Mouse (Mus musculus) E14TG2a.4 (cell line): ENCODE results near the gene Cd300lg.
A peak's percentile ranks its signal among the peaks of the same experiment; 100 is the strongest.

Experiments used
- H3K27me3 ChIP-seq: 2 replicates; pipeline ENCODE4 v1.6.1; 2014; ENCODE audit warnings: low read length, control low read depth; ENCODE audit not compliant: insufficient read depth
- H3K36me3 ChIP-seq: 2 replicates; pipeline ENCODE4 v1.6.1; 2014; ENCODE audit warnings: low read length, control low read depth; ENCODE audit not compliant: insufficient read depth
- H3K4me1 ChIP-seq: replicated peaks from 2 replicates; pipeline ENCODE4 v1.6.1; 2014; ENCODE audit warnings: low read depth, low read length, control low read depth
- H3K4me3 ChIP-seq: replicated peaks from 2 replicates; pipeline ENCODE4 v1.5.1; 2014; ENCODE audit warnings: mild to moderate bottlenecking, low read length
- H3K9me3 ChIP-seq: 2 replicates; pipeline ENCODE4 v1.6.1; 2014; ENCODE audit warnings: low read length, control low read depth
- CTCF ChIP-seq: conservative IDR thresholded peaks from 2 replicates; pipeline ENCODE4 v1.5.1; 2014; ENCODE audit warnings: low read length
- NANOG ChIP-seq: IDR thresholded peaks from 2 replicates; pipeline ENCODE4 v1.6.1; 2014; ENCODE audit warnings: borderline replicate concordance, low read length, mixed read lengths
- POU5F1 ChIP-seq: IDR thresholded peaks from 2 replicates; pipeline ENCODE4 v1.6.1; 2014; ENCODE audit warnings: low read length, borderline replicate concordance

Cd300lg gene

DNA sequence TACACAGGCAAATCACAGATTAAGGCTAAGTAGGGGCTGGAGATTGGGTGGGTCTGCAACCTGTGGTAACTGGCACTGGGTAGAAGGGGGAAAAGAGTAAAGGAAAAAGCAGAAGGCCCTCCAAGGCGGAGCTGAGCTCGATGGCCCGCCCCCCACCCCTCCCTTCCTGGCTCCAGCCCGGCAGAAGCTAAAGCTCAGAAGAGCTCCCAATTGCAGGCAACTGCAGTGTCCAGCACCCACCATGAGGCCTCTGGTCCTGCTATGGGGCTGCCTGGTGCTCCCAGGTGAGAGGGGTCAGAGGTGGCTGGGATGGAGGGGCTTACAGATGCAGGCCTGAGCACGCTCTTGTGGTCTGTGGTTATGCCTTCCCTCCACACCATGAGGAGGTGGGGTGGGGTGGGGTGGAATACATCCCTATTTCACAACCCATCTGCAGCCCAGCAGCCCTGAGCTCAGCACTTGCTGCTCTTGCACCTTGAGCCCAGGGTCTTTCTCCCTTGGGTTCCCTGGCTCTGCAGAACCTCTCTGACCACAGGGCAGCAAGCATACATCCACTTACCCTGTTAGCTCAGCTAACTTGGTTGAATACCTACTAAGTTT, at the start of gene Cd300lg:
TSS of gene Cd300lg (plus strand) at position 160 of the 600 bp plus-strand sequence.
- Histone ChIP-seq H3K9me3 (peaks cover 6% of the 10 kb centered on the region; the same call in 1 of the 2 replicates), H3K4me3 (no peak within 1 kb of the TSS), H3K27me3 (peaks cover 7% of the 10 kb centered on the region), H3K36me3 (no peaks in the 10 kb centered on the region), H3K4me1 (peaks cover 6% of the 10 kb centered on the region; the same call in 1 of the 2 replicates)
- TF ChIP-seq CTCF: no peak
- TF ChIP-seq POU5F1: no peak
- no peak for TF ChIP-seq NANOG

DNA sequence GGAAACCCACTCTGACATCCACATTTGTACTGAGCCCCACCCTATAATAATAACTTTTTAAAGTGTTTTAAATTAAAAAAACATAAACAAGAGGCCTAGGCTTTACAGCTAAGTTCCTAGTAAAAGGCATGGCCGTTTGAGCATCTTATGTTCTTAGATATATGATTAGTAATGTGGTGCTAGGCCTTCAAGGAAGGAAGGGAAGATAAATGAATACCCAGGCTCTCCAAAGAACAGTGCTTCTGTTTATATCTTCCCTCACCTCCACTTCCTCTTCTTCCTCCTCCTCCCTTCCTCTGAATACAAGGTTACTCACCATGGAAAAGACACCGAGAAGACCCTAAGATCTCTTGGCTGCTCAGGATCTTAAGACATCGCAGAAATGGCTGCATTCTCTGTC, 49.5 kb upstream of the Cd300lg start:
- no peaks in the 10 kb centered on the region for H3K9me3 ChIP-seq
- no peaks in the 10 kb centered on the region for H3K4me1 ChIP-seq
- no peak for TF ChIP-seq NANOG
- H3K27me3 ChIP-seq: peaks cover 23% of the 10 kb centered on the region
- no peaks in the 10 kb centered on the region for H3K36me3 ChIP-seq
- H3K4me3 ChIP-seq: no peak overlapping the region

DNA sequence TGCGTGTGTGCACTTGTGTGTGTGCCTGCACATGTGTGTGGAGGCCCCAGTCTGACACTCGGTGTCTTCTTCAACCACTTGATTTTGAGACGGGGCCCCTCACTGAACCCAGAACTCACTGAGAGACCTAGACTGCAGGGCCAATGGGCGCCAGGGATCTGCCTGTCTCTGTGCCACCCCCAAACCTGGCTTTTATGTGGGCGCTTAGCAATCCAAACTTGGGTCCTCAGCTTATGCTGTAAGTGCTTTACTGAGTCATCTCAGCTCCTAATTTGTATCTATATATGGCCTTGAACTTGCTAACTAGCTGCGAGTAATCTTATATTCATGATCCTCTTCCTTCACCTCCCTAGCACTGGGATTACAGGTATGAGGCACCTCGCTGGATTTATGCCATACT, 48.9 kb upstream of the Cd300lg start:
- H3K9me3 ChIP-seq: no peaks in the 10 kb centered on the region
- no peak for TF ChIP-seq POU5F1
- no peak for TF ChIP-seq CTCF
- no peak for TF ChIP-seq NANOG
- H3K4me3 ChIP-seq: no peak overlapping the region
- H3K4me1 ChIP-seq: no peaks in the 10 kb centered on the region
- peaks cover 17% of the 10 kb centered on the region; the same call in 1 of the 2 replicates for H3K27me3 ChIP-seq
- H3K36me3 ChIP-seq: no peaks in the 10 kb centered on the region

DNA sequence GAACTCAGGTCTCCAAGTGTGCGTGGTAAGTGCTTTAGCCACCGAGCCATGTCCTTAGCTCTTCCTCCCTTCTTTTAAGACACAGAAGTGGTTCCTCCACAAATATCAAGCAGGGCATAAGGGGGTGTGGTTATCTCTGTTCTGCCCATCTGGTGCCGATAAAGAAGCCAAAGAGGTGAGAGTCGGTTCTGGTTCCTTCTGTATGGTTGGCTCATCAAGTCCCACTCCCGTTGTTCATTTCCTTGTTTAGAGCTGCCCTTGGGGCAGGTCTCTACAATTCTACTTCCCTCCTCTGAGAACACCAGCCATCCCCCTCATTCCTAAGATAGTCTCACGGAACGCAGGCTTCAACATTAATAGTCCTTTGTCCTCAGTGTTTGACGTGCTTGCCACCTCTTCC, 47.2 kb upstream of the Cd300lg start:
- TF ChIP-seq POU5F1: no peak
- TF ChIP-seq CTCF: no peak
- no peak for TF ChIP-seq NANOG
- H3K27me3 ChIP-seq: peaks cover 8% of the 10 kb centered on the region; the same call in 1 of the 2 replicates
- H3K4me1 ChIP-seq: 0 out of 2 replicates have a peak, but pooled peaks cover 3% of the 10 kb centered on the region
- H3K36me3 ChIP-seq: no peaks in the 10 kb centered on the region
- H3K9me3 ChIP-seq: no peaks in the 10 kb centered on the region
- no peak overlapping the region for H3K4me3 ChIP-seq

- Histone ChIP-seq H3K27me3 (no peaks in the 10 kb centered on the region; the same call in 1 of the 2 replicates), H3K4me3 (no peak overlapping the region), H3K4me1 (0 out of 2 replicates have a peak, but pooled peaks cover 3% of the 10 kb centered on the region), H3K36me3 (no peaks in the 10 kb centered on the region), H3K9me3 (no peaks in the 10 kb centered on the region)
- TF ChIP-seq CTCF (no peak), NANOG (no peak), POU5F1 (no peak)
These were observed 45.4 kb upstream of the Cd300lg start for GRCm38 (mm10) chr11:101995938-101996337.

- H3K9me3 ChIP-seq: no peaks in the 10 kb centered on the region
- H3K36me3 ChIP-seq: no peaks in the 10 kb centered on the region
- H3K4me1 ChIP-seq: 0 out of 2 replicates have a peak, but pooled peaks cover 3% of the 10 kb centered on the region
- H3K27me3 ChIP-seq: no peaks in the 10 kb centered on the region; the same call in 1 of the 2 replicates
- H3K4me3 ChIP-seq: no peak overlapping the region
- no peak for TF ChIP-seq NANOG
- no peak for TF ChIP-seq CTCF
- TF ChIP-seq POU5F1: no peak
These were observed 43.1 kb upstream of the Cd300lg start for GRCm38 (mm10) chr11:101998258-101998657.

DNA sequence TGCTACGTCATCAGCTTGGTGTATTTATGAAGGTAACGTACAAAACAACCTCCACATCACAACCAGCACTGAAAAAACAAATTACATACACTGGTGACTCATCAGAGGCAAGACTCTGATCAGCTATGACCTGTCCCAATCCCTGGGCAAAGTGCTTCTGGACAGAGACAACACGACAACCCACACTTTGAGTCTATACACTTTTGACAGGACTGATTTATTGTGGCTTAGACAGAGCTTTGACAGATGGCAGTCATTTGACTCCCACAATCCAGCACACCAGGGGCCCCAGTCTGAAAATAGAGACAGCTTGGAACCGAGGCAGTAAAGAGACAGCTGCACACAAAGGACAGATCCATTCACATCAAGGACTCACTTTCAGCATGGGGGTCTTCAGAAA, 41.8 kb upstream of the Cd300lg start:
- Histone ChIP-seq H3K36me3 (no peaks in the 10 kb centered on the region), H3K9me3 (no peaks in the 10 kb centered on the region), H3K4me1 (0 out of 2 replicates have a peak, but pooled peaks cover 3% of the 10 kb centered on the region), H3K4me3 (no peak overlapping the region), H3K27me3 (no peaks in the 10 kb centered on the region; the same call in 1 of the 2 replicates)
- no peak for TF ChIP-seq POU5F1

GRCm38 (mm10) chr11:102004251-102004650, 37.1 kb upstream of the Cd300lg start:
- peaks cover 13% of the 10 kb centered on the region for H3K4me1 ChIP-seq
- no peak for TF ChIP-seq NANOG
- TF ChIP-seq CTCF: peak; percentile 94
- no peak for TF ChIP-seq POU5F1
- H3K36me3 ChIP-seq: no peaks in the 10 kb centered on the region
- H3K9me3 ChIP-seq: no peaks in the 10 kb centered on the region
- H3K4me3 ChIP-seq: no peak overlapping the region
- no peaks in the 10 kb centered on the region for H3K27me3 ChIP-seq

GRCm38 (mm10) chr11:102006271-102006670, 35.0 kb upstream of the Cd300lg start:
- no peaks in the 10 kb centered on the region for H3K36me3 ChIP-seq
- peaks cover 26% of the 10 kb centered on the region for H3K4me1 ChIP-seq
- TF ChIP-seq CTCF (no peak), POU5F1 (no peak), NANOG (no peak)
- H3K27me3 ChIP-seq: no peaks in the 10 kb centered on the region
- no peak overlapping the region for H3K4me3 ChIP-seq
- no peaks in the 10 kb centered on the region for H3K9me3 ChIP-seq
